Mouse (Mus musculus) forebrain, embryonic 11.5 days (tissue): ENCODE results near the gene Syngr1. TPM values are rescaled to one million over a fixed set of nuclear protein-coding genes. Genes with fewer than 3 reads are reported as not detected.

ENCODE experiments used
- ATAC-seq: fragments of 200-750 bp; cut with Nextera tagmentation; replicated peaks from 2 replicates; pipeline ENCODE4 v1.8.0; 2017; ENCODE audit warnings: moderate TSS enrichment; ENCODE audit not compliant: low FRiP score
- DNase-seq: peaks from one replicate; pipeline ENCODE4 v3.0.0-alpha.2; 2017; ENCODE audit warnings: low spot score
- H3K27ac ChIP-seq: fragments of 300-500 bp; sonication (generic); 2 replicates; pipeline ENCODE4 v1.5.1; 2014; ENCODE audit warnings: low read depth, low read length
- H3K27me3 ChIP-seq: fragments of 300-500 bp; sonication (generic); 2 replicates; pipeline ENCODE4 v1.6.1; 2014; ENCODE audit warnings: mild to moderate bottlenecking, low read length, mixed read lengths; ENCODE audit not compliant: control insufficient read depth, insufficient read depth
- H3K36me3 ChIP-seq: fragments of 300-500 bp; sonication (generic); 2 replicates; pipeline ENCODE4 v1.6.1; 2014; ENCODE audit warnings: mild to moderate bottlenecking, low read length, moderate library complexity, mixed read lengths; ENCODE audit not compliant: control insufficient read depth, insufficient read depth
- H3K4me1 ChIP-seq: fragments of 300-500 bp; sonication (generic); replicated peaks from 2 replicates; pipeline ENCODE4 v1.6.1; 2014; ENCODE audit warnings: low read length, mixed read lengths; ENCODE audit not compliant: control insufficient read depth, insufficient read depth
- H3K4me2 ChIP-seq: fragments of 300-500 bp; sonication (generic); 2 replicates; pipeline ENCODE4 v1.6.1; 2014; ENCODE audit warnings: low read depth, mild to moderate bottlenecking, low read length, moderate library complexity, mixed read lengths; ENCODE audit not compliant: severe bottlenecking
- H3K4me3 ChIP-seq: fragments of 300-500 bp; sonication (generic); 2 replicates; pipeline ENCODE4 v1.5.1; 2014; ENCODE audit warnings: low read depth, low read length
- H3K9ac ChIP-seq: fragments of 300-500 bp; sonication (generic); 2 replicates; pipeline ENCODE4 v1.6.1; 2014; ENCODE audit warnings: low read length
- H3K9me3 ChIP-seq: fragments of 300-500 bp; sonication (generic); 2 replicates; pipeline ENCODE4 v1.6.1; 2016; ENCODE audit warnings: low read length, mixed read lengths; ENCODE audit not compliant: control insufficient read depth
- WGBS: fragments of 180-500 bp; shearing (Covaris S2); extraction: QIAGEN DNeasy Blood & Tissue Kit; methylation state at CpG from one replicate; pipeline ENCODE4 v1.1.7; 2014; 5-methylcytosine and 5-hydroxymethylcytosine counted together
- polyA plus RNA-seq: library from polyadenylated mRNA; unstranded; fragments of >200 nt; fragmentation: Nextera tagmentation; extraction: Ambion mirVana; gene quantifications from 2 replicates; pipeline ENCODE4 v1.2.1, GENCODE M21; 2014

Gene Syngr1
- polyA plus RNA-seq, 1 experiment from 2014 or later, result 11.3 TPM

DNA sequence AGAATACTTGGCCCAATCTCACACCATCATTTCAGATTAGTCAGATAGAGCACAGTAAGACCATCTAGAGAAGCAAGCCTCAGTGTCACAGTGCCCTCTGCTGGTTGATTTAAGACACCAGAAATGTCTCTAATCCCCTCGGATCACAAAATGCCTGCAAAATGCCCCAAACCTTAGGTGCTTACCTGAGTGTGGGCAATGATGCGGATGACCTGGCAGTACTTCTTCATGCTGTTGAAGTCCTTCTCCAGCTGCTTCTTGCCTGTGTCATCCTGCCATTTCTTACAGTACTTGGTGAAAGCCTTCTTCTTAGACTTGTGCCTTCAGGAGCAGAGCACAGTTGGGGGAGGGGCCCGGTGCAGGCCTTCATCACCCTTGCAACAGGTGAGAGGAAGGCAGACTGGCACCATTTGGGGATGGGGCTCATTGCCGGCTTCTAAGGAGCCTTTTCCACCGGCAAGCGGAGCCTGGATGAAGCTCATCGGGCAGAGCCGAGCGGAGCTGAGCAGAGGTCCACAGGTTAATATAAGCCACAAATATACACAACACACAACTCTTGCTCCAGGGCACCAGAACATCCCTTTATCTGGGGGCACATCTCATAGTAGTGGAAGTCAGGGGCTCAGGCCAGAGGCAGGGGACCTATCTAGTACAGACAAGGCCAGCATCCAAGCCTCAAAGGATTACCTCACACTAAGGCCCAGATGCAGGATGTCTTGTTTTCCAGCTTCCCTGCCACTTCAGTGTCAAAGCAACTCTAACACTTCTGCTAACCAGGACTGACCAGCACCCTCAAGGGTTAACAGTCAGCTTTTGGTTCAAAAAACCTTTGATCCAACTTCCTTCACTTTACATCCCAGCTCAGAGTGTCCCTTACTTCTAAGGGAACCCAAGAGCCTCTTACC, 10.2 kb upstream of the Syngr1 start:
- Histone ChIP-seq H3K9ac (peak overlapping the region; percentile 97), H3K4me2 (peak overlapping the region; percentile 86), H3K27ac (no peak overlapping the region), H3K4me1 (peaks cover 13% of the 10 kb centered on the region), H3K9me3 (no peaks in the 10 kb centered on the region), H3K27me3 (no peaks in the 10 kb centered on the region), H3K4me3 (peak overlapping the region; percentile 77), H3K36me3 (peaks cover 26% of the 10 kb centered on the region)
- DNase-seq, result peak; percentile 70
- WGBS, result 60% methylated on average over 9 of the region's 9 CpGs
- no peak for ATAC-seq

DNA sequence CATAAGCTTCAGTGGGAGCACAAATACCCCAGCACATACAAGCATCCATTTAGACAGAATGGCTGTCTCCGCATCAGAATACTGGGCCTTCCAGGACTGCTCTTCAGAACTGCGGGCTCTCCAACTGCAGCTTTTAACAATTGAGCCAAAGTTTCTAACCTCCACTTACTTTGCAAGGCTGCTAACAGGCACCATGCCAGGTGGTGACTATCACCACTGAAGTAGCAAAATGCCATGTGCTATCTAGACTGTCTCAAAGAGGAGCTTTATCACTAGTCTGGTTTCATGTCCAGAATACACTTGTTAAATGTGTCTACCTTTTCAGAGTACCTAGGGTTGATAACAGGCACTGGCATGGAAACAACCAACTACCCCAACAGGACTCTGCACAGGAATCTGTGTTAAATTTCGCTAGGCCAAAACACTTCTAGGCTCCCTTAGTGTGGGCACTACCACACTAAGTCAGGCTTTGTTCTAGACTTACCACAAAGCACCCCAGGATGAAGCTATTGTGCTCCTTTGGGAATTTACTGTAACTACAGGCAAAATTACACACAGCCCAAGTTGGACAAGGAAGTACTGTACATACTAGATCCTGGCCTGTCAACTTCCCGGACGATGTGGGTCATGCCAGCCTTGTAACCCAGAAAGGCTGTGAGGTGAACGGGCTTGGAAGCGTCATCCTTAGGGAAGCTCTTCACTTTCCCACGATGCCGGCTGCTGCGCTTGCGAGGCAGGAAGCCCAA, 9.2 kb upstream of the Syngr1 start:
- H3K9me3 ChIP-seq, result no peaks in the 10 kb centered on the region
- ATAC-seq (no peak), DNase-seq (no peak)
- peak overlapping the region; percentile 97 for H3K9ac ChIP-seq
- H3K4me2 ChIP-seq, result peak overlapping the region; percentile 86
- H3K36me3 ChIP-seq, result peaks cover 26% of the 10 kb centered on the region
- H3K27ac ChIP-seq, result peak overlapping the region; percentile 79
- peaks cover 13% of the 10 kb centered on the region for H3K4me1 ChIP-seq
- H3K27me3 ChIP-seq, result no peaks in the 10 kb centered on the region
- H3K4me3 ChIP-seq, result peak overlapping the region; percentile 77
- 8% methylated on average over 11 of the region's 11 CpGs for WGBS

DNA sequence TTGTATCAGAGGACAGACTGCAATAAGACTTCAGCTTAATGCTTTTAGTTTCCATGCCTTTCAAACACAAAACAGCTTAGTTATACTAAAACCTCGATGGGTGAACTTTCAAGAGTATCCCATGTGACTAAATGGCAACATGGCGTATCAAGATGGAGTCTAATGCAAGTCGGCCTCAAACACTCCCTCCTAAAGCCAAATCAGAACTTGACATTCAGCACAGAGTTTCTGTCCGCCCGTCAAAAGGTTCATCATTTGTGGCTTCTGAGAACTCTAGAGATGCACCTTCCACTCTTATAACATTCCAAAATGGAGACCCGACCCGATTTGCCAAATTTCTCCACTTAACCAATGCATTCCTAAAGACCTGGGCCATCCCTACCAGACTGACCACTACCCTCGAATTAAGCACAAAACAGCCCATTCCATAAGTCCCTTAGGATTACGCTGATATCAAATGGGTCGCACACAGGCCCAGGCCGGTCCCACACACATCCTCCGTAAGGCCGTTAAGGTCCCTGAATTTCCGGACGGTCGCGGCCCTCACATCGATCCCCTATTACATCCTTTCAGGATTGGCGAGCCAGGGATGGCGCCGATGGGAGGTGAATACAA, 8.4 kb upstream of the Syngr1 start:
- Histone ChIP-seq H3K4me3 (peak overlapping the region; percentile 77), H3K27ac (peak overlapping the region; percentile 79), H3K9ac (peak overlapping the region; percentile 97), H3K9me3 (no peaks in the 10 kb centered on the region), H3K36me3 (peaks cover 22% of the 10 kb centered on the region), H3K4me1 (peaks cover 13% of the 10 kb centered on the region), H3K27me3 (no peaks in the 10 kb centered on the region), H3K4me2 (peak overlapping the region; percentile 86)
- DNase-seq, result no peak
- 1% methylated on average over 21 of the region's 21 CpGs for WGBS
- no peak; the same call in 1 of the 2 replicates for ATAC-seq

DNA sequence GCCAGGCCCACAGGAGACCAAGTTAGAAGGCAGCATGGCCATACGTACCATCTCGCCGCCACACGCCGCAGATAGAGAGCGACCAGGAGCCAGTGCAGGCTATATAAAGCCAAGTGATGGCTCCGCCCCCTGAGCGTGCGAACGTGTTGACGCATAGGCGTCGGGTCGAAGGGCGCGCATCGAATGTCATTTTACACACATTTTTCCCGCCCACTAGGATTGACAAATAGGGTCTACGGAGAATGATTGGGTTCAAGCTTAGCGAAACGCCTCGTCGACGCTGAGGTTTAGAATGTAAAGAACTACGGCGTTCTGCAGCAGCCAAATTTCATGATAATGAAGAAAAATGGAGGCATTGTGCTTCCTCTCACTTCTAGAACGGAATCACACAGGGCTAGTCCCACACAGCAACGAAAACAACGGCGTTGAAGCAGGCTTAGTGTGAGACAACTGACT, 7.8 kb upstream of the Syngr1 start:
- Histone ChIP-seq H3K36me3 (peaks cover 19% of the 10 kb centered on the region), H3K4me1 (peaks cover 13% of the 10 kb centered on the region), H3K9ac (peak overlapping the region; percentile 97), H3K9me3 (no peaks in the 10 kb centered on the region), H3K4me2 (peak overlapping the region; percentile 86), H3K4me3 (peak overlapping the region; percentile 77), H3K27me3 (no peaks in the 10 kb centered on the region), H3K27ac (peak overlapping the region; percentile 87)
- DNase-seq (peak; percentile 99), ATAC-seq (peak; percentile 97)
- WGBS, result 0% methylated on average over 30 of the region's 30 CpGs

DNA sequence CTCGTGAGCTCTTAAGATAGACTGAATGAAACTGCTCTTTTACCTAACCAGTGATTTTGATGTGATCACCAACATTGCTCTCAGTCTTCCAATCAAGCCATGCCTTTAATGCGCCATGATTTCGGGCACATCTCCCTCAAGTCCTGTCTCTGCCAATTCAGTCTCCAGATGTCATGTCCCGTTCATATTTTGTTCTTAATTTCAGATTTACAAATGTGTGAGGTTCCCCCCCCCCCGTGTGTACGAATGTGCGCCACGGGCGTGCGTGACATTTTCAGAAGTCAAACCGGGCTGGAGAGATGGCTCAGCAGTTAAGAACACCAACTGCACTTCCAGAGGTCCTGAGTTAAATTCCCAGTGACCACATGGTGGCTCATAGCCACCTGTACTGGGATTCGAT, 7.4 kb upstream of the Syngr1 start:
- DNase-seq (peak; percentile 67), ATAC-seq (peak; percentile 19; the same call in 1 of the 2 replicates)
- Histone ChIP-seq H3K9me3 (no peaks in the 10 kb centered on the region), H3K9ac (peak overlapping the region; percentile 97), H3K4me1 (peaks cover 13% of the 10 kb centered on the region), H3K4me2 (peak overlapping the region; percentile 63), H3K36me3 (peaks cover 16% of the 10 kb centered on the region), H3K4me3 (peak overlapping the region; percentile 77), H3K27ac (peak overlapping the region; percentile 87), H3K27me3 (no peaks in the 10 kb centered on the region)
- 3% methylated on average over 12 of the region's 12 CpGs for WGBS

DNA sequence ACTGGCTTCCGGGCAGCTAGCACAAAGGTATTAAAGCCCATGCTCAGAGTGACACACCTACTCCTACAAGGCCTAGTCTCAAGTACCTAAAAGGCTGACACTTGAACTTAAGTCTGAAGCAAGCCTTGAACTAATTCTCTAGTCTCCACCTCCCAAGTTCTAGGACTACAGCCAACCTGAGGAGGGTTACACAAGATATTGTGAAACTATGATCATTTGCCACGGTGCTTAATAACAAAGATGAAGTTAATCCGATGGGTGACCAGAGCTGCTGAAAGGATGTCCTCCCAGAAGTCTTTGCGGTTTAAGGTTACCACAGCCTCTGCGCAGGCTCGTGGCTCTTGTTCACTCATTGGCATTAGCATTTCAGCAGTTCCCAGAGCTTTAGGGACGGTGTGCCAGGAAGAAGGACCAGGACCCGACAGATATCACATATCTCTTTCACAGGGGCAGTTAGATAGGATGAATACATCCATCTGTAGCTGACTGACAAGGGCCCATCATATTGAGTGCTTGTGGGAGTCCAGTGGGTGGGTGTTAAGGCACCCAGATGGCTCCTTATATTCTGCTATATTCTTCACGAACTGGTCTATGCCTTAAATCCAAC, 3.6 kb upstream of the Syngr1 start:
- WGBS, result 89% methylated on average over 9 of the region's 9 CpGs
- H3K4me2 ChIP-seq, result no peak overlapping the region
- H3K9me3 ChIP-seq, result no peaks in the 10 kb centered on the region
- ATAC-seq, result no peak
- H3K36me3 ChIP-seq, result no peaks in the 10 kb centered on the region
- H3K4me1 ChIP-seq, result peaks cover 4% of the 10 kb centered on the region; the same call in 1 of the 2 replicates
- H3K4me3 ChIP-seq, result no peak overlapping the region
- H3K27ac ChIP-seq, result no peak overlapping the region
- H3K27me3 ChIP-seq, result peaks cover 12% of the 10 kb centered on the region
- no peak for DNase-seq
- no peak overlapping the region for H3K9ac ChIP-seq

DNA sequence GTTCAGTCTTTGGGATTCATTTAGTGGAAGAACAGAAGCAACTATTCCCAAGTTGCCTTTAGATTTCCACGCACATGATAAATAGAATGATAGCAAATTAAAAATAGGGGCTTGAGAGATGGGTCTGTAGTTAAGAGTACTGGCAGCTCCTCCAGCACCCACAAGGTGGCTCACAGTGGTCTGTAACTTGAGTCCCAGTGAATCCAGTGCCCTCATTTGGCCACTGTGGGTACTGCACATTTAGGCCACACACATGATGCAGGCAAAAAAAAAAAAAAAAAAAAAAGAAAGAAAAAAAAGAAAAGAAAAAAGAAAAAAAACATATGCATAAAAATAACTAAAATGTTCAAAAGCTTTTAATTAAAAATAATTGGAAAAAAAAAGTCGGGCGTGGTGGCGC, 2.5 kb upstream of the Syngr1 start:
- no peaks in the 10 kb centered on the region for H3K9me3 ChIP-seq
- peaks cover 12% of the 10 kb centered on the region for H3K27me3 ChIP-seq
- H3K27ac ChIP-seq, result no peak overlapping the region
- no peak overlapping the region for H3K4me2 ChIP-seq
- no peak overlapping the region for H3K4me3 ChIP-seq
- ATAC-seq, result no peak
- peak; percentile 92 for DNase-seq
- no peaks in the 10 kb centered on the region for H3K36me3 ChIP-seq
- peaks cover 4% of the 10 kb centered on the region; the same call in 1 of the 2 replicates for H3K4me1 ChIP-seq
- 31% methylated on average over 4 of the region's 4 CpGs for WGBS
- H3K9ac ChIP-seq, result no peak overlapping the region

DNA sequence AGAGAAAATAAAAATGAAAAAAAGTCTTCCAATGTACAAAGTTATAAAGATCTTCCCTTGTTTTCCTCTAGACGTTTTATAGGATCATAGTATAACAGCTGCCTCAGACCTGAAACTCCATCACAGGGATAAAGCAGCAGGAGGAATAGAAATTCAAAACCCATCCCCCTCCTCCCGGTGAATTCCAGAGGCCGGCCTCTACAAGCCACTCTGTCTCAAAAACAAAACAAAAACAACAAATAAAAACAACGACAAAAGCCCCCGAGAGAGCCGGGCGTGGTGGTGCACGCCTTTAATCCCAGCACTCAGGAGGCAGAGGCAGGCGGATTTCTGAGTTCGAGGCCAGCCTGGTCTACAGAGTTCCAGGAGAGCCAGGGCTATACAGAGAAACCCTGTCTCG, 979 bp upstream of the Syngr1 start:
- no peak overlapping the region; the same call in 1 of the 2 replicates for H3K4me2 ChIP-seq
- ATAC-seq, result no peak
- H3K4me1 ChIP-seq, result peaks cover 4% of the 10 kb centered on the region; the same call in 1 of the 2 replicates
- peaks cover 12% of the 10 kb centered on the region for H3K27me3 ChIP-seq
- no peak for DNase-seq
- no peaks in the 10 kb centered on the region for H3K9me3 ChIP-seq
- no peak overlapping the region for H3K9ac ChIP-seq
- no peaks in the 10 kb centered on the region for H3K36me3 ChIP-seq
- no peak overlapping the region for H3K27ac ChIP-seq
- WGBS, result 75% methylated on average over 11 of the region's 11 CpGs
- no peak overlapping the region for H3K4me3 ChIP-seq
